Mouse (Mus musculus) cerebellum, adult 11-12 months (tissue): ENCODE data around the gene St3gal3.
A peak's percentile ranks its signal among the peaks of the same experiment; 100 is the strongest.

Experiments
- DNase-seq: peaks from one replicate; pipeline ENCODE4 v3.0.0; 2022

St3gal3 gene

DNA sequence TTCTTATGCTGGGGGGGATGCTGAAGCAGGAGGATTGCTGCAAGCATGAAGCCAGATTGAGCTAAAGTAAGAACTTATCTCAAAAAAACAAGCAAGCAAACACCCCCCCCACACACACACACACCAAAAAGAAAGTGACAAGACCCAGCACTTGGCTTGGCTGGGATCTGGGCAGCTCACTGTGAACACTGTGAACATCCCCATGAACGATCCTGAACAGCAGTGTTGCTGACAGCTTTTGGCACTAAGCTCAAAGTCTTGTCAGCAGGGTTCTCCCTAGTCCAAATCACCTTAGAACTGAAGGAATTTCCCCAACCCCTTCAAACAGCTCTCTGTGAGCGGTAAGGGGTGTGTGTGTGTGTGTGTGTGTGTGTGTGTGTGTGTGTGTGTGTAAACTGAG is 211.3 kb downstream of the St3gal3 start:
- no peak for DNase-seq

DNA sequence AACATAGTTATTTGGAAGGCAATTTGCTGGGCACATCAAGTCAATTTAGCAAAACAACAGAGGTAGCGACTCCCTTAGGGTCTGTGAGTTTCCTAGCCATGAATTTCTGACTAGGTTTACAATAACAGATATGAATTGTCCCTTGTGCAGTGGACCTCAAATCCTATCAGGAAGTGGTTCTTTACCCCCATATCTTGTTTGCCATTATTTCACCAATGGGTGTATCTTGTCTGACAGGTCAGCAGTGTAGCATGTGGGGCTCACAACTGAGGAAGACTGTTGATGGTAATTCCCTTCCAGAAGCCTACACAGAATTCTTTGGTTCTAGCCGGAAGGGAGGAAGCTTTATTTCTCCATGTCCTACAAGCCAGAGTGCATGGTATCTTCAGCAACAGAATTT is 213.4 kb downstream of the St3gal3 start:
- no peak for DNase-seq

DNA sequence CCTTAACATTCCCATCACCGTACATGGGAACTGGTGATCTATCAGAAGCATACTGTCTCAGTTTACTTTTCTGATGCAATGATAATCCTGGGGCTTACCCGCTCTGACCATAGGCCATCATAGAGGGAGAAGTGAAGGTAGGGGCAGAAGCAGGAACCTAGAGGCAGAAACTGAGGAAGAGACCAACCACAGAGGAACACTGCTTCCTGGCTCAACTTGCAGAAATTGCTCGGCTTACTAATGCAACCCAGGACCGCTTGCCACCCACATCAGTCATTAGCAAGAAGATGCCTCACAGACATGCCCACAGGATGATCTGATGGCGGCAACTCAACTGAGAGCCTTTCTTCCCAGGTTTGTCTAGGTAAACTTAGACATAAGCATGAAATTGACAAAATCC is 216.0 kb downstream of the St3gal3 start:
- DNase-seq, result no peak

DNA sequence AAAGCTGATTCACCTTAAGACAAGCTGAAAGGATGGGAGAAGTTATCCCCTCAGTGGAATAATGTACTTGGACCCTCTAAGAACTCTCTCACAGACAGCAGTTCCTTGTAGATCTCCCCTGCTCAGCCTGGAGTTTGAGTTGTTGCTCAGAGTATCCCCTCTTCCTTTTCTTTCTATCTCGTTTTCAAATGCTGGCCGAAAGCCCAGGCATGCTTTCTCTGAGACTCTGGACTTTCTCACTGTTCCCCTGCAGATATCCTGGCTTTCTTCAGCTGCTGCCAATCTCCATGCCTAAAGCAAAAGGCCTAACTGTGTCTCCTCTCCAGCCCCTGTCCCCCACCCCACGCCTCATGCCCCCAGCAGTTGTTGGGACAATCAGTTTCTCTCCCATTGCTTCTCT is 216.5 kb downstream of the St3gal3 start:
- no peak for DNase-seq

DNA sequence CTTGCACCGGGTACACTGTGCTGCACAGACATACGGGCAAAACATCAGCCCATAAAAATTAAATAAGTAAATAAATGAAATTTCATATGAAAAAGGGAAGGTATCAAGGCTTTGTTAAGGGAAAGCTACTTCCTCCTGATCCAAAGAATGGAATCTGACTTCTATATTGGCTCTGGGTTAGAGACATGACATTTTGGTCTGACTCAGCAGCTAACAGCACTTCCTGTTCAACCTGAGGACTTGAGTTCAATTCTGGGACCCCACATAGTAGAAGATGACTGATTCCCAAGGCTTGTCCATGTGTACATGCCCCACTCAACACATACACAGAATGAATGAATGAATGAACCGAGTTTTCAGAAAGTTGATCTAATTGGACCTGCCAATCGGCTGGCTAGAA is 216.9 kb downstream of the St3gal3 start:
- DNase-seq, result no peak

DNA sequence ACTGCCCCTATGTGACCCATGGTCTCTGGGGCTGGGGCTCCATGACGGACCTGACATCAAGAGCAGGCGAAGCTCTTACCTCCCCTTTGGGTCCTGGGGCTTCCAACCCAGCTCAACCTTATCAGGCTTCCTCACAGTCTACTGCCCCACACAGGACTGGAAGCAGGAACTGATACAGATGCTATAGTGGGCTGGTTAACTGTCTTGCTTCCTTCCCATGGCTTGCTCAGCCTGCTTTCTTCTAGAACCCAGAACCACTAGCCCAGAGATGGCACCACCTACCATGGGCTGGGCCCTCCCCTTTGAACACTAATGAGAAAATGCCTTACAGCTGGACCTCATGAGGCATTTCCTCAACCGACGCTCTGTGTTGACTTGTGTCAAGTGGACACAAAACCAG is 217.3 kb downstream of the St3gal3 start:
- no peak for DNase-seq

DNA sequence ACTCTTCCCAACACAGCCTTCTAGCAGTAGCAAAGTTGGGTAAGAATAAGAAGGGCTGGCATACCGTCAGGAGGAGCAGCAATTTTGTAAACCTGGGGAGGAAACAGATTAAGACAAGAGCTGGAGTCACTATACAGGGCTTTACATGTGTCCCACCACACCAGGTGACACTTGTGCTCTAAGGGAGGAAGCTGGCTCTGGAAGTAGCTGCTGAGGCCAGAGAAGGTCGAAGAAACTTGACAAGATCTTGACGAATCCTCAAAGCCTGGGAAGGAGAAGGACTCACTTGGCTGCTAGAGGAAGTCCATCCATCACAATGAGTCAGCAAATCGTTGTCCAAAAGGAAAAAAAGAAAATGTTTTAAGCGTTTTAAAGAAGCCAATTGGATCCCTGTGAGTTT is 218.3 kb downstream of the St3gal3 start:
- no peak for DNase-seq

DNA sequence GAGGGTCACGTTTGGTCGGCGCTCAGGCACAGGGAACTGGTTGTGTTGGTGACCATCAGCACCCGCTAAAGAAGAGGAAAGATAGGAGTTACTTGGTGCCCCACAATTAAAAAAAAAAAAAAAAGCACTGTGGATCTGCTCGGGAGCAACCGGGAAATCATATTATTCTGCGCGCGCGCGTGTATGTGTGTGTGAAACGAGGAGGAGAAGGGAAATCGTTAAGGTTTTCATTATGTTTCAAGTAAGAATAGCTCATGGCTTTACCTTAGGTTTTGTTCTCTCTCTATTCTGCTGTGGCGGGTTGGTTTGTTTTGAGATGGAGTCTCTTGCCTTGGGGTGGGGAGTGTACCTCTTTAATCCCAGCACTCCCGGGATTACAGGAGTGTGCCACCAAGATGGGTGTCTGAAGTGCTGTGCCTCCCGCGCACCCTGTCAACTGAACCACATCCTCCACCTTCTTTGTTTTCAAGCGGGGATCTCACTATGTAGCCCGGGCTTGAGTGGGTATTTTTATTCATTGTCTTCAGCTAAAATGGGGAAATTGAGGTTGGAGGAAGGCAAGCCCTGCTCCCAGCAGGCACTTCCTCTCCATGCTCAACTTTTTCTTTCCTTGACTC is 219.1 kb downstream of the St3gal3 start:
- DNase-seq, result no peak

DNA sequence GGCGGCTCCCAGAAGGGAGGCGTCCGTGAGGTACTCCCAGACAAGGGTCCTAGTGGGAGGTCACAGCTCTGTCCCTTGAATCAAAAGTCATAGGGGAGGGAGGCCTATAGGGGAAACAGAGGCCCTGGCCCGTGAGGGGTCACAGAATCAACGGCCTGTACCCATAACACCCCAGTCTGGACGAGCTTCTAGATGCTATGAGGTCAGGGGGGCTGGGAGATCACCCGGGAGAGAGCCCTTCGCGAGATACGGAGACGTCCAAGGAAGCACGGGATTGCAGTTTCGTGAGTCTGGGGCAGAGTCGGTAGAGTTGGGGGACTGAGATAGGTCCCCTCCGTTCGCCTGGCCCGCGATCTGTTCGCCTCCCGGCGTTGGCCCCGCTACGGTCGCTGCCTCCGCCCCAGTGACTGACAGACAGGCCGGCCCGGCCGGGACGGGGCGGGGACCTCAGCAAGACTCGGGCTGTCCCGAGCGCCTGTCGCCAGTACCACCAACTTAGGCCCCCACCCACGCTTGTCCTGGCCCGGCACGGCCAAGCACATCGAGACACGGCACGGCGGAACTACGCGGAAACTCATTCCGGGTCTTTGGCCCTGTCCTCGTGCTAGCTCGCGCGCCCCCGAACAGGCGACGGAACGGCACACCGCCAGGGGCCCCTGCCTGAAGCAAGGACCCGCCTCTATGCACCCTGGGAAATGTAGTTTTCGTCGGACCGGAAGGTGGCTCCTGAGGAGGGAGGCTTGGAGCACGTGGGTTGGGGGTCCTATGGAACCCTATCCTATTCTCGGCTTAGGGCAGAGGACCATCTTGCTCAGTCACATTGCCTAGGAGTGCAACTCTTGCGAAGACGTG is 219.9 kb downstream of the St3gal3 start, which contains the start of gene Ipo13:
TSS of gene Ipo13 (minus strand) at position 409 of the 852 bp plus-strand sequence.
- DNase-seq, result peak; percentile 93

DNA sequence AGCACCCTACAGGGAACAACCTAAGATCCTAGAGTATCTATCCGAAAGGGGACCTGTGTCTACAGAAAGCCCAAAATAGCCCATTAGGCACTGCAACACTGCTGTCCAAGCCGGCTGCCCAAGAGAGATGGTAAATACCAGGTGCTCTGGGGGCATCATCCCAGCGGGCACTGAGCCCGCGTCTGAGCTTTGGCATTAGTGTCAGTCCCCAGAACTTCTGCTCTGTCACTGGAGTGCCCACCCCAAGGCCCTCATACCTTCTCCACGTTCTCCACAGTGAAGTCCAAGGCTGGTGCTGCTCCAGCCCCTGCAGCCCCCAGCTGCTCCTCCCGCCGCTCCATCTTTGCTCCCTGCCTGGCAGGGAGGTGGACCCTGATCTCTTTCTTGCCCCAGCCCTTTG is 220.7 kb downstream of the St3gal3 start:
- DNase-seq, result peak; percentile 82

DNA sequence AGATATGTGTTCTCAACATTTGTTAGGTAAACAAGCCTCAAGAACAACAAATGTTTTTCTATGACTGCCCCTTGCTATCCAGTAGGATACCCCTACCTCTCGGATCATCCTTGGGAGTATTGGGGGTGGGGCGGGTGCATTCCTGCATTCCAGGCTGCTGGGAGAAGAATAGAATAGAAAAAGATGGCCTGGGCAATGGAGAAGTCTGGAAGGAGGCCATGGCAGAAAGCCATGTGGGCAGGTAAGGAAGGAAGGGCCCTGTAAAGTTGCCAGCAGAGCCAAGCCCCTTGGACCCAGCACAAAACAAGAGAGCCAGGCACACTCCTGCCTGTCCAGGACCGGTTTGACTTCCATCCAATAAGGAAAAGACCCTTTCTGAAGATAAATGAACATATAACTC is 221.3 kb downstream of the St3gal3 start:
- peak; percentile 90 for DNase-seq

DNA sequence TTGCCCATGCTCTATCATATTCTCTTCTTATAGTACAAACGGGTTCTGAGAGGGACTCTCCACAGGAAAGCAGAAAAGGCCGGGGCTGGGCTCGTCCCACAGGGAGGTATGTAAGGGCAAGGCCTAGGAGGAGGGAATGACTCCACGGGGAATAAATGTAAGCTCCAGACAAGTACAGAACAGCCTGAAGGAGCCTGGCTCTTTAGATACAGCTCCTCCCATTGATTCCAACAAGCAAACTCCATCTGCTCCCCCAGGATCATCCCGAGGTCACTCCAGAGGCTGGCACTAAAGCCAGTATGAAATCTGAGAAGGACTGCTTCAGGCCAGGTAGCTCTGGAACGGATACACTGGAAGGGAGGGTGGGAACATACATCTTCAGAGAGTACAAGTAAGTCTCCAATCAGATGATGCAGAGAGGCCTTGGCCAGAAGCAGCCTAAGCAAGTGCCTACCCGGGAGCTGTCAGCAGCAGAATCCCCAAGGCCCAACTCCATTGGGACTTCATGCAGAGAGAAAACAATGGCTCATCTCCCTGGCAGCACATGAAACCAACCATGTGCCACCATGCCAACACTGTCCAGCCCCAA is 221.9 kb downstream of the St3gal3 start:
- peak; percentile 73 for DNase-seq

DNA sequence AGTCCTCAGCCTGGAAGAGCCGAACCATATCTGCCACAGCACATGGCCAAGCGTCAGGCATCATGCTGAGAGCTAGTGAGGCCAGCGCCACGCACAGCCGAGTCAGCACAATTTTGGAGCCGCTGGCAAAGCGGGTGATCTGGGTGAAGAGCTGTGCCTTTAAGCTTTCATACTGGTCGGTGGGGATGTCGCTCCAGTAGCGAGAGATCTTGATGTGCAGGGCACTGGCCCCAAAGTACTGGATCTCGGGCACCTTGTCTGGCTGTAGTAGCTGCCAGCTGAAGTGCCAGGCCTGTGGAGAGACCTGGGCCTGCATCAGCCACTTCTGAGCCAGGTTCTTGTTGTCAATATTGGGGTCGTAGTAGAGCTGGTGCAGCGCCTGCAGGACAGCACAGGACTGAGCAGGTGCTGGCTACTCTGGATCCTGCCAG is 222.6 kb downstream of the St3gal3 start:
- DNase-seq, result peak; percentile 81

DNA sequence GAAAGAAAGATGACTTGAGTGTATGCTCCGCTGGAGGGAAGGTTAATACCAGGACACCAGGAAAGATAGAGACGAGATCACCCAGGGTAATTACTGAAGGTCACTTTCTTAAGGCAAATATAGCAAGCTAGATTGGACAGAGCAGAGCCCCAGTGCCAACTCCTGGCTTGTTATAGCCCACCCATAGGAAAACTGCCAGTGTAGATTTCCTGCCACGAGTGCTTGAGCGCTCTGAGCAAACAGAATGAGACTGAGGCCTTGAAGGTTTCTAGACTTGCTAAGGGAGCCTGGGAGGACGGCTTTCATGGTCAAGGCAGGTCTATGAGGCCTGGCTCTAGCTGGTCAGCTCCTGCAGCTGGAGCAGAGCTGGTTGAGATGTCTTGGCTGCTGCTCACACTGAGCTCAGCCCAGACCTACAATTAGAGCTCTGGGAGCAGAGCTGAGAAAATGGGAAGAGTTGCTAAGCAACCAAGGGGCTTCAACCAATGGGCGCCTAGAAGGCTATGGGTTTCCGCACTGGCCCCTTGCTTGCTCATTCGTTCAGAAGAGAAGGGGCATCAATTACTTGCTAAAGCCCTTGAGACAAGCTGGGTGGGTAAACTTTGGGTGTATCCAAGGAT is 225.8 kb downstream of the St3gal3 start:
- no peak for DNase-seq

DNA sequence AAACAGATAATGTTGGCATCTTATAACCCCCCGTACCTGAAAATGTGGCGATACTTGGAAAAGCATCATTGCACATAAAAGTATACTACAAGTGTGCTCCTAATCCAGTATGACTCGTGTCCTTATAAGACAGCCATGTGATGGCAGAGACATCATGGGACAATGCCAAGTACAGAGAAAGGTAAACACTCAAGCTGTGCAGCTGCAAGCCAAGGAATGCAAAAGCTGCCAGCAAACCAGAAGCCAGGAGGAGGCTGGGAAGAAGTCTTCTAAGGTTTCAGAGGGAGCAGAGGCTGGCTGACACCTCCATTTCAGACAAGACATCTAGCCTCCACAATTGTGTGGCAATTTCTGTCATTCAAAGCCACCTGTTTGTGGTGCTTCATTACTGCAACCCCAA is 228.5 kb downstream of the St3gal3 start:
- DNase-seq, result peak; percentile 63

DNA sequence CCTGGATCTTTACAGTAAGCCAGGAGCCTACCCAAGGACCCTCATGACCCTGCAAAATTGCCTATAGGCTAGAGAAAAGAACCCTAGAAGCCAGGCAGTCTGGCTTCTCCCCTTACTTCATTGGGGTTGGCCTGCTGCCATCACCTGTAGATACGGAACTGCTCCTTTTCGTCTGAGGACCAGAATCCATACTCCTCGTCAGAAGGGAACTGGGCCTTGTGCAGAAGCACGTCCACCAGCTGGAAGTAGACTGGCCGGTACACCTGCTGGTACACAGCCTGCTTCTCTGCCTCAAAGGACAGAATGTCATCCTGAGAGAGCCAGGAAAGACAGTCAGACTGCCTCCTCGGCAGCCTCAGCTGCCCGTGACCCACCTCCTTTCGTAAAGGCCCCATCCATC is 230.0 kb downstream of the St3gal3 start:
- DNase-seq, result peak; percentile 68

DNA sequence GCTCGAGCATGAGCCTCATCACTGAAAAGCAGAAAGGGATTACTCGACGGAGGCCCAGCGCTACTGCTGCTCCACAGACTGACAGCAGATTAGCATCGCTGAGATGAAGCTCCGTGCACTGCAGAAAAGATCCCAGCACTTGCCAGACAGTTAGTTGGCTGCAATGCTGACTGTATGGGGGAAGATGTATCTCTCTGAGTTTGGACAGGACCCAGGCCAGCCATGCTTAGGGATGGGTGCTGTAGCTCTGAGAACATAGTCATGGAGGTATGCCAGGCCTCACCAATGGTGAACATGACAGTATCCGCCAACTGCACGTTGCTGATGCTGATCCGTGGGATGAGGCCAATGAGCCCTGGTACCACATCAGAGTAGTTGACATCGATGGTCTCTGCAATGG is 230.6 kb downstream of the St3gal3 start:
- peak; percentile 50 for DNase-seq

DNA sequence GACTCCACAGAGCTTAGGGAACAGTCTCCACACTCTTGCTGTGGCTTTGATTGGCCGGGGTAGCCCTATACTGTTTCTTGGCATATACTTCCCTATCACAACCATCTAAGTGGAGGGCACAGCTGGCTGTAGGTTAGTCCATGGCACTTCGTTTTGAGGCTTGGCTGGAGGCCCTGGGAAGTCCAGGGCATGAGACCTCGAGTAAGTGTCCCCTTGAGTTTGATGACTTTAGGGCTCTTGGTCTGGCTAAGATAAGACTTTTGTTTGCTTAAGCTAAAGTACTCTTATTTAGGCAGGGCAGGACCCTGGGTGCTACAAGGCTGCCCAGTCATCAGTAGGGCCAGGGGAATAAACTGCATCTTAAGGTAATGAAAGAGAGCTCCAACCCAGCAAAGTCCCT is 236.6 kb downstream of the St3gal3 start:
- no peak for DNase-seq

DNA sequence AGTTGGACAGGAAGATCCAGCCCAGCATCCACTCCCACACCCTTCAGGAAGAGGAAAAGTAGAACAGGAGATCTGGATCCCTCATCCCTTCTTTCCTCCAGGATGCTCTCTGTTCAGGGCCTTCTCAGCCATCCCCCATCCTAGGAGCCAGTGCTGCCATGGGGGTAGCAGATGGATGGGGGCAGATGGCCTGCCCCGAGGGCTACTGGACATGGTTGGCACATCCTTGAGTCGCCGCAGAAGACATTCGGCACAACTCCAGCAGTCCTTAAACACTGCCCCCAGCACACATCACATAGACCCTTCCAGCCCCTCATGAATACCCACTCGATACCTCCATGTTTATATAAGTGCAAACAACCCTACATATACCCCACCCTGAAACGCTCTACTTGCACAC is 238.7 kb downstream of the St3gal3 start:
- DNase-seq, result peak; percentile 86

DNA sequence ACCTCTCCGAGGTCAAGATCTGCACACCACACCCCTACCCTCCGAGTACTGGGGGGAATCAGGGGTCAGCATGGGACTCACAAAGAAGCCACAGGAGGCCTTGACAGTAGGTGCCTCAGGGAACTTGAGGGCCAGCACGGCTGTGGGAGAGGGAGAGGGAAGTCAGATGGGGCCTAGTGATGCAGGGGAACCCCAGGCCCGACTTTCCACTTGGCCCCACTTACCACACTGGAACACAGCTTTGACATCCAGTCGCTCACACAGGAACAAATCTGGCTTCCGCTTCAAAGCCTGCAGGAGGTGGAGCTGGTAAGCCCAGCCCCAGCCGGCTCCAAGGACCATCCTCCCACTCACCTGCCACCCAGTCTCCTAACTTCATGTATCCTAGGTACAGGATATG is 239.4 kb downstream of the St3gal3 start:
- no peak for DNase-seq

DNA sequence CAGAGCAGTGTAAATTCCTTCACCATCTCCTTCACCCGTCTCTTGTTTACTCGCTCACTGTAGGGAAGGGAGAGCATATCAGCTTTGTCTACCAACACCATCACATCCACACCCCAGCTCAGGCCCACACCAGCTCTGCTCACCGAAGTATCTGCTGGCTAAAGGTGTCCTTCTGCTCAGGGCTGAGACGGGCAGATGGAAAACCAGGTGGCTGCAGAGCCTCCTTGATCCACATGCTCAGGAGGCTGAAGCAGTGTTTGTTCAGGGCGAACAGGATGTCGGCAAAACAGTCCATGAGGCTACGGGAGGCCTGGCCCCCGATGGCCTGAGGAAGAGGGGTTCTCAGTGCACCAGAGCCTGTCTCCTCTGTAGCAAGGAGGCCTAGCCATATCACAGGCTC is 240.1 kb downstream of the St3gal3 start:
- DNase-seq, result peak; percentile 69

DNA sequence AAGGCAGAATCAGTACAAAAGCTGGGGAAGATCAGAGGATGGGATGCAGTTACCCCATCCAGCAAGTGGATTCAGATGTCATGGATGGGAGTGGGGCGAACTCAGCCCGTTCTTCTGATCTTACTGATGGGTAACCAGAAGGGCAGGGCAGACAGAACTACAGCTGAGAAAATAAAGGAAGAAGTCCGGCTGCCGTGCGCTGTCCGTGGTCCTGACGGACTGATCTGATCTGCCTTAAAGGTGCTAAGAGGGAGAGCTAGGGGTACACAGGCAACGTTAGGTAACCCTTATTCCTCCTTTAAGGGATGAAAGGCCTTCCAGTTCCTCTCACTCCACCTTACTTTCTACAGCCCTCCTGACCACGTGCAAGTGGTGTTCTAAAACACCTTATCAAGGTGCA is 241.3 kb downstream of the St3gal3 start:
- no peak for DNase-seq

DNA sequence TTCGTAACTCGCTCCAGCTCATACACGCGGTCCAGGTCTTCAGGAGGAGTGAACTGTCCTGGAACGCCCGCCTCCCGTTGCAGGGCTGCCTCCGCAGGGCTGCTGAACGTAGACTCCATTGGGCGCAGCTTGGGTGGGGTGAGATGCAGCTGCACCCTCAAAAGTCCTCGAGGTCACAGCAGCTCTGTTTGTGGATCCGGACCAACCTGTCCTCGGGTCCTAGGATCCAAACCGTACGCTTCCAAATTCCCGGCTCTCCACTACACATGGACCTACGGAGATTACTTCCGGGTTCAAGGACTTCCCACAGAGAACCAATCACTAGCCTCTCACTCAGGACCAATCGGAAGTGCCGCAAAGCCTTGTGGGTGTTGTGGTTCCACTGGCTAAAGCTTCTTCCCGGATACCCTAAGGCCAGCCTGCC is 243.0 kb downstream of the St3gal3 start, which contains the start of gene Dph2:
TSS of gene Dph2 (minus strand) at position 295 of the 424 bp plus-strand sequence.
- DNase-seq, result peak; percentile 89

DNA sequence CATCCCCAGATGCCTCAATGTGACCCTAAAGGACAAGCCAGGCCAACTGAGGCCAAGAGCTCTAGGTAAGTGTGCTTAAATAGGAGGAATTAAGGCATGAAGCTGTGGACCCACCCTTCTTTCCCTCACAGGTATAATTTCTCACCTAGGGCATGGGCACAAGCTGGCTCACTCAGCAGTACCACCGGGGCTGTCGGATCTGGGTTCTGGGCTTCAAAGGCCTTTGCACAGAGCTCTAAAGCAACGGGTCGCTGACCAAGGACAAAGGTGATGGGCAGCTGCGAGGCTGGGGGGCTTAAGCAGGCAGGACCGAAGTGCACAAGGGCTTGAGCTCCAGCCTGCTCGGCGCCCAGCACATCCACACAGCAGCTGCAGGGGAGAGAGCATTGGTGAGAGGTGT is 244.0 kb downstream of the St3gal3 start:
- DNase-seq, result no peak
